20 mouse cellular contexts compared by ENCODE assay signal in genomic region chr10:97668656-97669055, GRCm38 (mm10). TPM values are rescaled to one million over a fixed set of nuclear protein-coding genes. Genes with fewer than 3 reads are reported as not detected.
DNase-seq lines count a peak whose midpoint lies in the region; ATAC-seq lines count a peak whose summit lies in the region.
"Had no signal": no experiment of that assay in that cellular context is flagged by ENCODE, and none has a peak within 500 bp of the region (broad histone marks: within the 10 kb centered on the region; RNA-seq: fewer than 3 reads in every experiment).

No protein-coding gene starts in this region.

- no peak overlapping the region for H3K4me3 ChIP-seq in kidney, embryonic 14.5 days (ENCODE audit: low read length)
- H3K4me3 ChIP-seq in embryonic facial prominence, embryonic 13.5 days, result no peak overlapping the region
- H3K4me3 ChIP-seq: forebrain, embryonic 10.5 days had no signal

- peak overlapping the region; percentile 61; the same call in 1 of the 2 replicates for H3K27ac ChIP-seq in kidney, embryonic 14.5 days (ENCODE audit: low read depth, low read length)
- peak overlapping the region; percentile 55; the same call in 1 of the 2 replicates for H3K27ac ChIP-seq in embryonic facial prominence, embryonic 13.5 days
- H3K27ac ChIP-seq: forebrain, embryonic 10.5 days had no signal

- no peaks in the 10 kb centered on the region for H3K9me3 ChIP-seq in kidney, embryonic 14.5 days (ENCODE audit: control insufficient read depth, low read length)
- H3K9me3 ChIP-seq in embryonic facial prominence, embryonic 13.5 days, result no peaks in the 10 kb centered on the region; the same call in 1 of the 2 replicates
- H3K9me3 ChIP-seq: forebrain, embryonic 10.5 days had no signal

- WGBS in kidney, embryonic 14.5 days, result 47% methylated on average over 4 of the region's 4 CpGs
- 27% methylated on average over 4 of the region's 4 CpGs for whole genome bisulfite sequencing in embryonic facial prominence, embryonic 13.5 days

- no peaks in the 10 kb centered on the region for H3K4me1 ChIP-seq in kidney, embryonic 14.5 days (ENCODE audit: control insufficient read depth, insufficient read depth, low read length)
- peaks cover 9% of the 10 kb centered on the region for H3K4me1 ChIP-seq in embryonic facial prominence, embryonic 13.5 days

- no peak for ATAC-seq in kidney, embryonic 14.5 days (ENCODE audit: low FRiP score, low TSS enrichment)
- ATAC-seq in embryonic facial prominence, embryonic 13.5 days (ENCODE audit: insufficient number of reproducible peaks, insufficient read depth, low FRiP score, low TSS enrichment, low read depth), result no peak
- ATAC-seq: inflammation-experienced regulatory T-cells, adult 6 months; midbrain, embryonic 16.5 days; Patski had no signal

- H3K27me3 ChIP-seq in kidney, embryonic 14.5 days (ENCODE audit: control insufficient read depth, insufficient read depth, low read length), result no peaks in the 10 kb centered on the region
- H3K27me3 ChIP-seq in embryonic facial prominence, embryonic 13.5 days, result no peaks in the 10 kb centered on the region

- H3K36me3 ChIP-seq in kidney, embryonic 14.5 days (ENCODE audit: control insufficient read depth, insufficient read depth, low read length), result no peaks in the 10 kb centered on the region
- no peaks in the 10 kb centered on the region for H3K36me3 ChIP-seq in embryonic facial prominence, embryonic 13.5 days
- H3K36me3 ChIP-seq: forebrain, embryonic 10.5 days had no signal

- H3K4me2 ChIP-seq in kidney, embryonic 14.5 days (replicated peaks; ENCODE audit: low read depth, low read length), result no peak overlapping the region
- H3K4me2 ChIP-seq in embryonic facial prominence, embryonic 13.5 days, result no peak overlapping the region

- peak; percentile 35 for DNase-seq in embryo, embryonic 10 days (ENCODE audit: low spot score)
- DNase-seq in embryo, embryonic 9.5 days (ENCODE audit: extremely low spot score), result no peak
- DNase-seq in kidney, adult 11 months, result no peak
- DNase-seq in mesoderm, embryonic 11.5 days (ENCODE audit: low read depth, low spot score), result peak; percentile 54
- no peak for DNase-seq in c-Kit-positive CD71-positive TER-119-positive erythroid progenitor cells, embryonic 14.5 days (ENCODE audit: low spot score)
- DNase-seq in adrenal gland, postnatal 10 days, result no peak
- DNase-seq: cerebellum, postnatal 36 days had no signal

- no peak overlapping the region for H3K9ac ChIP-seq in kidney, embryonic 14.5 days (ENCODE audit: low read depth, low read length)
- H3K9ac ChIP-seq in embryonic facial prominence, embryonic 13.5 days, result no peak overlapping the region

RNA-seq across cellular contexts. Expression of gene Ccer1, which starts 24.2 kb away (rescaled TPM):
- not detected in 2 replicates for polyA plus RNA-seq in kidney, embryonic 14.5 days (2014; fragmentation: Nextera tagmentation; extraction: Ambion mirVana)
- polyA plus RNA-seq in embryonic facial prominence, embryonic 13.5 days (2015; fragmentation: Nextera tagmentation; extraction: Ambion mirVana), result not detected in 2 replicates
- not detected for total RNA-seq in adrenal gland, postnatal 10 days (2021)
- total RNA-seq: adrenal gland, adult 18-20 months; gastrocnemius, adult 18-20 months; layer of hippocampus, adult 8-10 months had no signal
- polyA plus RNA-seq: forebrain, embryonic 10.5 days; heart, postnatal 0 days; inflammation-experienced regulatory T-cells, adult 6 months; liver, embryonic 16.5 days; midbrain, embryonic 16.5 days; neural tube, embryonic 14.5 days; Patski; urinary bladder, adult 2 months had no signal

RNA-seq across cellular contexts. Expression of gene Epyc, which starts 24.8 kb away (rescaled TPM):
- not detected in 2 replicates for polyA plus RNA-seq in kidney, embryonic 14.5 days (2014; fragmentation: Nextera tagmentation; extraction: Ambion mirVana)
- 2.6 and 3.1 TPM in 2 replicates for polyA plus RNA-seq in embryonic facial prominence, embryonic 13.5 days (2015; fragmentation: Nextera tagmentation; extraction: Ambion mirVana)
- under 1 TPM; 0.36 to 0.79 TPM for total RNA-seq in adrenal gland, postnatal 10 days (2021)
- total RNA-seq: gastrocnemius, adult 18-20 months had no signal
- polyA plus RNA-seq: inflammation-experienced regulatory T-cells, adult 6 months; liver, embryonic 16.5 days; neural tube, embryonic 14.5 days; Patski had no signal

RNA-seq across cellular contexts. Expression of gene C030005K15Rik, which starts 57.9 kb away (rescaled TPM):
- polyA plus RNA-seq in kidney, embryonic 14.5 days (2014; fragmentation: Nextera tagmentation; extraction: Ambion mirVana), result not detected in 2 replicates
- not detected in 2 replicates for polyA plus RNA-seq in embryonic facial prominence, embryonic 13.5 days (2015; fragmentation: Nextera tagmentation; extraction: Ambion mirVana)
- not detected for total RNA-seq in adrenal gland, postnatal 10 days (2021)
- total RNA-seq: adrenal gland, adult 18-20 months; gastrocnemius, adult 18-20 months had no signal
- polyA plus RNA-seq: forebrain, embryonic 10.5 days; heart, postnatal 0 days; inflammation-experienced regulatory T-cells, adult 6 months; liver, embryonic 16.5 days; midbrain, embryonic 16.5 days; neural tube, embryonic 14.5 days; Patski; urinary bladder, adult 2 months had no signal

Comparison
In these comparisons a context has a peak if more than half of its experiments do, and no peak if none do; other contexts are left out.
1. DNase-seq: peak in embryo, embryonic 10 days (single experiment) and mesoderm, embryonic 11.5 days (single experiment); none in embryo, embryonic 9.5 days (single experiment), kidney, adult 11 months (single experiment), c-Kit-positive CD71-positive TER-119-positive erythroid progenitor cells, embryonic 14.5 days (single experiment) and adrenal gland, postnatal 10 days (single experiment).